Mouse (Mus musculus) MEL (cell line): ENCODE measurements at regions not wholly inside any gene's neighbourhood (a gene's known extent, or its start where the extent isn't known, plus 50 kb on each side); places are given as distances from the start of the nearest gene placed in this dataset.

Source experiments
- DNase-seq: peaks from one replicate; pipeline ENCODE4 v3.0.0; 2011; ENCODE audit warnings: low read depth, low spot score
- H3K27ac ChIP-seq: 2 replicates; pipeline ENCODE4 v1.5.1; 2012; ENCODE audit warnings: low read depth, mild to moderate bottlenecking, control low read depth, low read length, moderate library complexity; ENCODE audit not compliant: control insufficient read depth
- H3K27me3 ChIP-seq, 2 experiments: fragments of 150-350 bp in 1 of 2; sonication (generic) in 1 of 2; 2 replicates each; pipeline ENCODE4 v1.6.1; 2012; ENCODE audit warnings: low read length in 2 of 2, mild to moderate bottlenecking in 2 of 2, improper control_type of control experiment in 1 of 2, moderate library complexity in 1 of 2; ENCODE audit not compliant: insufficient read depth in 2 of 2, control insufficient read depth in 1 of 2
- H3K36me3 ChIP-seq, 2 experiments: 2 replicates each; pipeline ENCODE4 v1.6.1; 2012 to 2014; ENCODE audit warnings: low read length in 2 of 2, improper control_type of control experiment in 1 of 2, inconsistent platforms in 1 of 2, mild to moderate bottlenecking in 1 of 2; ENCODE audit not compliant: insufficient read depth in 2 of 2, control insufficient read depth in 1 of 2
- H3K4me1 ChIP-seq, 2 experiments: fragments of 150-350 bp in 1 of 2; sonication (generic) in 1 of 2; 2 replicates each; pipeline ENCODE4 v1.6.1; 2012; ENCODE audit warnings: low read length in 2 of 2, improper control_type of control experiment in 1 of 2, mild to moderate bottlenecking in 1 of 2; ENCODE audit not compliant: insufficient read depth in 2 of 2, control insufficient read depth in 1 of 2
- H3K4me3 ChIP-seq, 2 experiments: fragments of 150-350 bp in 1 of 2; sonication (generic) in 1 of 2; 2 replicates each; pipeline ENCODE4 v1.5.1; 2012; ENCODE audit warnings: low read depth in 2 of 2, low read length in 2 of 2, mild to moderate bottlenecking in 2 of 2, moderate library complexity in 2 of 2, control low read depth in 1 of 2, improper control_type of control experiment in 1 of 2; ENCODE audit not compliant: control insufficient read depth in 1 of 2, insufficient read depth in 1 of 2
- H3K79me2 ChIP-seq: 2 replicates; pipeline ENCODE4 v1.6.1; 2012; ENCODE audit warnings: mild to moderate bottlenecking, low read length, moderate library complexity; ENCODE audit not compliant: control insufficient read depth, poor library complexity, insufficient read depth
- H3K9ac ChIP-seq: 2 replicates; pipeline ENCODE4 v1.6.1; 2012; ENCODE audit warnings: low read depth, mild to moderate bottlenecking, control low read depth, low read length, moderate library complexity; ENCODE audit not compliant: control insufficient read depth, poor library complexity, severe bottlenecking
- H3K9me3 ChIP-seq: fragments of 150-350 bp; sonication (generic); replicated peaks from 2 replicates; pipeline ENCODE4 v1.6.1; 2012; ENCODE audit warnings: mild to moderate bottlenecking, low read length, improper control_type of control experiment, moderate library complexity; ENCODE audit not compliant: insufficient read depth
- BHLHE40 ChIP-seq: IDR thresholded peaks from 2 replicates; pipeline ENCODE4 v1.6.1; 2012; ENCODE audit warnings: low read depth, mild to moderate bottlenecking, inconsistent platforms, low read length, improper control_type of control experiment, borderline replicate concordance
- CHD1 ChIP-seq: IDR thresholded peaks from 2 replicates; pipeline ENCODE4 v1.6.1; 2012; ENCODE audit warnings: low read depth, mild to moderate bottlenecking, inconsistent platforms, low read length, improper control_type of control experiment
- CTCF ChIP-seq, 3 experiments: IDR thresholded peaks in 2 of 3; conservative IDR thresholded peaks in 1 of 3; 2 replicates each; pipeline ENCODE4 v1.5.1; 2011 to 2012; ENCODE audit warnings: low read length in 3 of 3, low read depth in 2 of 3, mild to moderate bottlenecking in 2 of 3, improper control_type of control experiment in 1 of 3, inconsistent platforms in 1 of 3, mixed read lengths in 1 of 3, moderate library complexity in 1 of 3; ENCODE audit not compliant: control insufficient read depth in 1 of 3, insufficient read depth in 1 of 3, poor library complexity in 1 of 3, severe bottlenecking in 1 of 3
- EP300 ChIP-seq, 2 experiments: IDR thresholded peaks; 2 replicates each; pipeline ENCODE4 v1.6.1; 2011; ENCODE audit warnings: improper control_type of control experiment in 2 of 2, low read length in 2 of 2, low read depth in 1 of 2, mild to moderate bottlenecking in 1 of 2
- ETS1 ChIP-seq: IDR thresholded peaks from 2 replicates; pipeline ENCODE4 v1.6.1; 2012; ENCODE audit warnings: low read depth, mild to moderate bottlenecking, inconsistent platforms, low read length, improper control_type of control experiment, moderate library complexity
- GATA1 ChIP-seq: IDR thresholded peaks from 2 replicates; pipeline ENCODE4 v1.6.1; 2011; ENCODE audit warnings: low read depth, low read length, improper control_type of control experiment
- HCFC1 ChIP-seq: IDR thresholded peaks from 2 replicates; pipeline ENCODE4 v1.6.1; 2012; ENCODE audit warnings: low read depth, mild to moderate bottlenecking, inconsistent platforms, low read length, improper control_type of control experiment, moderate library complexity
- MAX ChIP-seq: IDR thresholded peaks from 2 replicates; pipeline ENCODE4 v1.6.1; 2011; ENCODE audit warnings: low read length, improper control_type of control experiment
- MYC ChIP-seq: IDR thresholded peaks from 2 replicates; pipeline ENCODE4 v1.6.1; 2011; ENCODE audit warnings: low read depth, mild to moderate bottlenecking, low read length, improper control_type of control experiment, moderate library complexity
- NELFE ChIP-seq: IDR thresholded peaks from 2 replicates; pipeline ENCODE4 v1.6.1; 2011; ENCODE audit warnings: low read depth, low read length, improper control_type of control experiment
- NRF1 ChIP-seq: IDR thresholded peaks from 2 replicates; pipeline ENCODE4 v1.6.1; 2014; ENCODE audit warnings: low read depth, mild to moderate bottlenecking, inconsistent platforms, low read length, improper control_type of control experiment, moderate library complexity; ENCODE audit not compliant: poor library complexity, insufficient read depth, severe bottlenecking
- POLR2AphosphoS2 ChIP-seq: IDR thresholded peaks from 2 replicates; pipeline ENCODE4 v1.6.1; 2011; ENCODE audit warnings: low read length, improper control_type of control experiment
- POLR2AphosphoS5 ChIP-seq: IDR thresholded peaks from 2 replicates; pipeline ENCODE4 v1.6.1; 2012; ENCODE audit warnings: low read depth, borderline replicate concordance, mild to moderate bottlenecking, inconsistent platforms, low read length, moderate library complexity, mixed read lengths
- SMC3 ChIP-seq: IDR thresholded peaks from 2 replicates; pipeline ENCODE4 v1.6.1; 2011; ENCODE audit warnings: low read depth, low read length, improper control_type of control experiment
- TAL1 ChIP-seq: IDR thresholded peaks from 2 replicates; pipeline ENCODE4 v1.6.1; 2012; ENCODE audit warnings: mild to moderate bottlenecking, inconsistent platforms, low read length, moderate library complexity, mixed read lengths
- TCF12 ChIP-seq: IDR thresholded peaks from 2 replicates; pipeline ENCODE4 v1.6.1; 2014; ENCODE audit warnings: low read depth, mild to moderate bottlenecking, inconsistent platforms, low read length, improper control_type of control experiment, moderate library complexity
- USF2 ChIP-seq, 2 experiments: IDR thresholded peaks; 2 replicates each; pipeline ENCODE4 v1.6.1; 2011 to 2012; ENCODE audit warnings: improper control_type of control experiment in 2 of 2, low read length in 2 of 2, borderline replicate concordance in 1 of 2, inconsistent platforms in 1 of 2, low read depth in 1 of 2, mild to moderate bottlenecking in 1 of 2; ENCODE audit not compliant: insufficient read depth in 1 of 2
- ZMIZ1 ChIP-seq: IDR thresholded peaks from 2 replicates; pipeline ENCODE4 v1.6.1; 2012; ENCODE audit warnings: low read depth, mild to moderate bottlenecking, inconsistent platforms, low read length, improper control_type of control experiment, moderate library complexity

DNA sequence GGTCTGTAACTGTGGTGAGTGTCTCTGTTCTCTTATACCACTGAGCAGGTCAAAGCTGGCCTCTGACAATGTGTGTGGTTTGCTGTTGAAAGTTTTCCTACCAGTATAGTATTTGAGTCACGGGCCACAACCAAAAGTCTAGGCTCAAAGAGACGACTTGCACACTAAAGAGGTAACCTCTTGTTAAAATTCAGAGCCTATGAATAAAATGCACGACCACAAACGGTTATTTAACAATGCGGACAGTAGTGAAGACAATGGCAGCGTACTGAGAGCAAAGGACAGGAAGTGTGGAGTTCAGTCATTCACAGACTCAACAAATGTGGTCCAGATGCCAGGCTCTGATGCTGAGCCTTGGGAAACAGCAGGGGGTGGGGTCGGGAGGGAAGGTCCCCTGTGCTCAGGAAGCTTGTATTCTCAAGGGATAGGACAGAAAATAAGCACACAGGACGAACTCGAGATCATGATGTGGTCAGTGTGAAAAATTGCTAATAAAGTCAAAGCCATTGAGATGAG is 160.2 kb upstream of the Spdye4c start:
- no peaks in the 10 kb centered on the region for H3K27me3 ChIP-seq
- H3K27ac ChIP-seq = no peak overlapping the region
- peaks cover 13% of the 10 kb centered on the region for H3K79me2 ChIP-seq
- no peak overlapping the region for H3K4me3 ChIP-seq
- DNase-seq = no peak
- H3K4me1 ChIP-seq = peaks cover 3 to 21% of the 10 kb centered on the region in 2 experiments; a peak in 3 of 4 replicates
- no peak overlapping the region for H3K9ac ChIP-seq
- peaks cover 0 to 16% of the 10 kb centered on the region in 2 experiments; a peak in 2 of 4 replicates for H3K36me3 ChIP-seq
- TF ChIP-seq NELFE (no peak), ZMIZ1 (no peak), MAX (no peak), TAL1 (no peak), USF2 (IDR thresholded peaks at IDR 0.05; ENCODE audit: borderline replicate concordance in 1 of 2, insufficient read depth in 1 of 2, low read depth in 1 of 2, low read length in 2 of 2) (no peak), SMC3 (no peak), CTCF (IDR thresholded peaks at IDR 0.05 in 2 of 3, conservative IDR thresholded peaks at IDR 0.05 in 1 of 3; ENCODE audit: control insufficient read depth in 1 of 3, insufficient read depth in 1 of 3, low read depth in 2 of 3, low read length in 3 of 3, poor library complexity in 1 of 3, severe bottlenecking in 1 of 3) (no peak), GATA1 (no peak), ETS1 (no peak), MYC (no peak), NRF1 (no peak), BHLHE40 (no peak), HCFC1 (no peak)
- TF ChIP-seq, all 39 proteins: peak for 0
- no peaks in the 10 kb centered on the region for H3K9me3 ChIP-seq

DNA sequence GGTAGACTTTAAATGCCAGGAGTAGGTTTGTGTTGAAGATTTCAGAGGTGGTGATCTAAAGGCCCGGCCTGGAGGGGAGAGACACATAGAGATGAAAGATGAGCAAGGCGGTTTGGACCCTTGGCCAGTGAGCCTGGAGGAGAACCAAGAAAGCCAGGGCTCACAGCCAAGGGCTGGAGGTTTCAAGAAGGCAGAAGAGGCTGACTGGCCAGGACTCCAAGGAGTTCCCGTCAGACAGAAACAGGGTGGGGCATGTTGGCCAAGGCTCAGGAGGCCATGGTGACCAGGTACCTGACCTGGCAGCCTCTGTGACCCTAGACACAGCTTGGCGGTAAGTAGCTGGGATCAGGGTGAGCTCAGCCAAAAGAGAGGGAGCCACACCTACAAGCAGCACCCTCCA is 159.3 kb upstream of the Spdye4c start:
- no peak for TF ChIP-seq POLR2AphosphoS2
- no peak for TF ChIP-seq POLR2AphosphoS5
- no peak for TF ChIP-seq SMC3
- TF ChIP-seq ETS1 = no peak
- no peak for TF ChIP-seq EP300 (IDR thresholded peaks at IDR 0.05; ENCODE audit: low read depth in 1 of 2, low read length in 2 of 2)
- TF ChIP-seq CHD1 = no peak
- no peak for TF ChIP-seq TCF12
- H3K4me1 ChIP-seq = peaks cover 3 to 14% of the 10 kb centered on the region in 2 experiments; a peak in 3 of 4 replicates
- H3K4me3 ChIP-seq = no peak overlapping the region
- no peak overlapping the region for H3K9ac ChIP-seq
- H3K79me2 ChIP-seq = peaks cover 12% of the 10 kb centered on the region
- H3K36me3 ChIP-seq = peaks cover 0 to 10% of the 10 kb centered on the region in 2 experiments; a peak in 2 of 4 replicates
- DNase-seq = no peak
- H3K27me3 ChIP-seq = no peaks in the 10 kb centered on the region
- no peak overlapping the region for H3K27ac ChIP-seq
- H3K9me3 ChIP-seq = no peaks in the 10 kb centered on the region
